ENCODE assay signal across 10 mouse cellular contexts in genomic region chr11:97543181-97543733, GRCm38 (mm10). TPM values are rescaled to one million over a fixed set of nuclear protein-coding genes. Genes with fewer than 3 reads are reported as not detected.
A peak's percentile ranks its signal among the peaks of the same experiment; 100 is the strongest.
DNase-seq lines count a peak whose midpoint lies in the region; ATAC-seq and TF ChIP-seq lines count a peak whose summit lies in the region.
"Had no signal": no experiment of that assay in that cellular context is flagged by ENCODE, and none has a peak within 500 bp of the region (broad histone marks: within the 10 kb centered on the region; RNA-seq: fewer than 3 reads in every experiment).

No protein-coding gene starts in this region.

- peaks cover 88% of the 10 kb centered on the region for H3K27me3 ChIP-seq in forebrain, embryonic 10.5 days (ENCODE audit: poor library complexity, severe bottlenecking)
- peaks cover 7% of the 10 kb centered on the region for H3K27me3 ChIP-seq in forebrain, embryonic 11.5 days (ENCODE audit: control insufficient read depth, insufficient read depth, low read length)
- H3K27me3 ChIP-seq in forebrain, embryonic 16.5 days (replicated peaks; ENCODE audit: control insufficient read depth, insufficient read depth, low read length), result 0 out of 2 replicates have a peak, but pooled peaks cover 2% of the 10 kb centered on the region
- peaks cover 9% of the 10 kb centered on the region; the same call in 1 of the 2 replicates for H3K27me3 ChIP-seq in stomach, postnatal 0 days (ENCODE audit: control insufficient read depth, insufficient read depth, low read length)

- TF ChIP-seq EP300 in stomach, postnatal 0 days (optimal IDR thresholded peaks at IDR 0.05), result no peak

- no peak overlapping the region for H3K9ac ChIP-seq in forebrain, embryonic 11.5 days (ENCODE audit: low read length)
- H3K9ac ChIP-seq in forebrain, embryonic 16.5 days (replicated peaks; ENCODE audit: low read depth, low read length), result no peak overlapping the region
- no peak overlapping the region for H3K9ac ChIP-seq in stomach, postnatal 0 days (ENCODE audit: low read length)

- H3K4me1 ChIP-seq in forebrain, embryonic 10.5 days, result peaks cover 77% of the 10 kb centered on the region
- peaks cover 11% of the 10 kb centered on the region for H3K4me1 ChIP-seq in forebrain, embryonic 11.5 days (replicated peaks; ENCODE audit: control insufficient read depth, insufficient read depth, low read length)
- peaks cover 51% of the 10 kb centered on the region for H3K4me1 ChIP-seq in forebrain, embryonic 16.5 days (replicated peaks; ENCODE audit: control insufficient read depth, insufficient read depth, low read length)
- peaks cover 2% of the 10 kb centered on the region; the same call in 1 of the 2 replicates for H3K4me1 ChIP-seq in stomach, postnatal 0 days (replicated peaks; ENCODE audit: control insufficient read depth, insufficient read depth)

- no peak for ATAC-seq in forebrain, embryonic 11.5 days (replicated peaks; ENCODE audit: low FRiP score)
- ATAC-seq in forebrain, embryonic 16.5 days, result peak; percentile 44
- no peak for ATAC-seq in stomach, postnatal 0 days (ENCODE audit: low FRiP score, low TSS enrichment)

- H3K27ac ChIP-seq in forebrain, embryonic 10.5 days, result peak overlapping the region; percentile 13; the same call in 1 of the 2 replicates
- H3K27ac ChIP-seq in forebrain, embryonic 11.5 days (ENCODE audit: low read depth, low read length), result no peak overlapping the region
- H3K27ac ChIP-seq in forebrain, embryonic 16.5 days (ENCODE audit: low read length), result no peak overlapping the region
- H3K27ac ChIP-seq in stomach, postnatal 0 days (replicated peaks), result no peak overlapping the region

- H3K36me3 ChIP-seq in forebrain, embryonic 10.5 days (replicated peaks), result no peaks in the 10 kb centered on the region
- H3K36me3 ChIP-seq in forebrain, embryonic 11.5 days (ENCODE audit: control insufficient read depth, insufficient read depth, low read length), result no peaks in the 10 kb centered on the region
- no peaks in the 10 kb centered on the region for H3K36me3 ChIP-seq in forebrain, embryonic 16.5 days (ENCODE audit: control insufficient read depth, insufficient read depth)
- H3K36me3 ChIP-seq in stomach, postnatal 0 days (ENCODE audit: control insufficient read depth, insufficient read depth, low read length), result no peaks in the 10 kb centered on the region

- H3K9me3 ChIP-seq in forebrain, embryonic 10.5 days, result no peaks in the 10 kb centered on the region
- H3K9me3 ChIP-seq in forebrain, embryonic 11.5 days (ENCODE audit: control insufficient read depth, low read length), result no peaks in the 10 kb centered on the region
- H3K9me3 ChIP-seq in forebrain, embryonic 16.5 days (ENCODE audit: control insufficient read depth, low read length), result no peaks in the 10 kb centered on the region
- no peaks in the 10 kb centered on the region for H3K9me3 ChIP-seq in stomach, postnatal 0 days (ENCODE audit: control insufficient read depth, low read length)

- no peak for TF ChIP-seq CTCF in stomach, postnatal 0 days (IDR thresholded peaks at IDR 0.05; ENCODE audit: low read depth)

- no peak overlapping the region for H3K4me3 ChIP-seq in forebrain, embryonic 10.5 days
- H3K4me3 ChIP-seq in forebrain, embryonic 11.5 days (ENCODE audit: low read depth, low read length), result no peak overlapping the region
- H3K4me3 ChIP-seq in forebrain, embryonic 16.5 days (replicated peaks; ENCODE audit: low read length), result no peak overlapping the region
- H3K4me3 ChIP-seq in stomach, postnatal 0 days (ENCODE audit: low read depth, low read length), result no peak overlapping the region

- 70% methylated on average over 12 of the region's 12 CpGs for WGBS in forebrain, embryonic 10.5 days
- WGBS in forebrain, embryonic 11.5 days, result 64% methylated on average over 12 of the region's 12 CpGs
- WGBS in forebrain, embryonic 16.5 days, result 37% methylated on average over 12 of the region's 12 CpGs
- WGBS in stomach, postnatal 0 days, result 71% methylated on average over 12 of the region's 12 CpGs

- no peak for DNase-seq in forebrain, embryonic 10.5 days (ENCODE audit: extremely low spot score, low spot score)
- no peak for DNase-seq in forebrain, embryonic 11.5 days (ENCODE audit: low spot score)
- DNase-seq in ovary, postnatal 36 days (ENCODE audit: low spot score), result peak; percentile 38
- no peak for DNase-seq in ovary, adult 18-20 months (ENCODE audit: low spot score)
- peak; percentile 72 to 77 for DNase-seq in layer of hippocampus, postnatal 36 days
- no peak for DNase-seq in stomach, postnatal 0 days (ENCODE audit: low spot score)
- DNase-seq in thymus, postnatal 0 days (ENCODE audit: low spot score), result no peak

- H3K4me2 ChIP-seq in forebrain, embryonic 11.5 days (ENCODE audit: low read depth, low read length, severe bottlenecking), result no peak overlapping the region
- H3K4me2 ChIP-seq in forebrain, embryonic 16.5 days (ENCODE audit: low read length), result no peak overlapping the region
- H3K4me2 ChIP-seq in stomach, postnatal 0 days (replicated peaks; ENCODE audit: low read depth), result no peak overlapping the region

RNA-seq across cellular contexts. Expression of gene Srcin1, which starts 32.7 kb away (rescaled TPM):
- 0.91 and 1.1 TPM in 2 replicates for polyA plus RNA-seq in forebrain, embryonic 10.5 days (2016; fragmentation: Nextera tagmentation; extraction: Ambion mirVana)
- polyA plus RNA-seq in forebrain, embryonic 11.5 days (2014; fragmentation: Nextera tagmentation; extraction: Ambion mirVana), result 3.2 and 3.7 TPM in 2 replicates
- polyA plus RNA-seq in forebrain, embryonic 16.5 days (2015; fragmentation: Nextera tagmentation; extraction: Ambion mirVana), result 7.0 and 9.9 TPM in 2 replicates
- total RNA-seq in layer of hippocampus, postnatal 36 days (2021), result 100 to 1,000 TPM; 230 to 247 TPM
- polyA plus RNA-seq in stomach, postnatal 0 days (2015; fragmentation: Nextera tagmentation; extraction: Ambion mirVana), result 0.49 and 0.50 TPM in 2 replicates
- 0.05 and 0.06 TPM in 2 replicates for polyA plus RNA-seq in thymus, postnatal 0 days (2015; fragmentation: Nextera tagmentation; extraction: Ambion mirVana)

RNA-seq across cellular contexts. Expression of gene 4933428G20Rik, which starts 43.1 kb away (rescaled TPM):
- 0.30 and 0.41 TPM in 2 replicates for polyA plus RNA-seq in forebrain, embryonic 10.5 days (2016; fragmentation: Nextera tagmentation; extraction: Ambion mirVana)
- 0.17 TPM in 1 of 2 replicates, not detected in the other for polyA plus RNA-seq in forebrain, embryonic 11.5 days (2014; fragmentation: Nextera tagmentation; extraction: Ambion mirVana)
- 0.29 and 1.2 TPM in 2 replicates for polyA plus RNA-seq in forebrain, embryonic 16.5 days (2015; fragmentation: Nextera tagmentation; extraction: Ambion mirVana)
- not detected for total RNA-seq in layer of hippocampus, postnatal 36 days (2021)
- 0.16 and 0.25 TPM in 2 replicates for polyA plus RNA-seq in stomach, postnatal 0 days (2015; fragmentation: Nextera tagmentation; extraction: Ambion mirVana)
- 0.09 and 0.12 TPM in 2 replicates for polyA plus RNA-seq in thymus, postnatal 0 days (2015; fragmentation: Nextera tagmentation; extraction: Ambion mirVana)
- polyA plus RNA-seq: large intestine, adult 2 months; spleen, adult 2 months had no signal

Comparison
In these comparisons a context has a peak if more than half of its experiments do, and no peak if none do; other contexts are left out.
1. DNase-seq: peak in ovary, postnatal 36 days (single experiment) and layer of hippocampus, postnatal 36 days (2 of 2); none in forebrain, embryonic 10.5 days (single experiment), forebrain, embryonic 11.5 days (single experiment), ovary, adult 18-20 months (single experiment), stomach, postnatal 0 days (single experiment) and thymus, postnatal 0 days (single experiment).